Mouse (Mus musculus): ENCODE measurements around the gene Olfr1265. TPM values are rescaled to one million over a fixed set of nuclear protein-coding genes. Genes with fewer than 3 reads are reported as not detected.

Olfr1265 gene
- not detected in 2 replicates for total RNA-seq (2014; rRNA removed; ENCODE audit: low replicate concordance)
- polyA plus RNA-seq (2015; fragmentation: Nextera tagmentation; extraction: Ambion mirVana) = not detected in 2 replicates

- Histone ChIP-seq H3K4me1 (ENCODE audit: control insufficient read depth, insufficient read depth) (no peaks in the 10 kb centered on the region), H3K9ac (replicated peaks; ENCODE audit: low read depth, low read length) (no peak within 1 kb of the TSS), H3K27ac (ENCODE audit: low read depth) (no peak within 1 kb of the TSS)
Observed at GRCm38 (mm10) chr2:90035037-90035436, at the start of gene Olfr1265. Olfr1265 (plus strand) TSS chr2:90035337.

GRCm38 (mm10) chr2:89990921-89991320, 44.2 kb upstream of the Olfr1265 start, which contains the start of gene Olfr1261:
Olfr1261 (plus strand) TSS chr2:89991221.
- TF ChIP-seq CTCF (IDR thresholded peaks at IDR 0.05; ENCODE audit: low read depth) (no peak), EP300 (IDR thresholded peaks at IDR 0.05; ENCODE audit: low read depth) (no peak)
- Histone ChIP-seq H3K9ac (replicated peaks; ENCODE audit: low read depth, low read length) (no peak within 1 kb of the TSS), H3K27me3 (ENCODE audit: control insufficient read depth, insufficient read depth, low read length) (no peaks in the 10 kb centered on the region), H3K4me2 (ENCODE audit: low read depth, low read length) (no peak within 1 kb of the TSS), H3K27ac (ENCODE audit: low read depth) (no peak within 1 kb of the TSS), H3K4me1 (ENCODE audit: control insufficient read depth, insufficient read depth) (no peaks in the 10 kb centered on the region), H3K36me3 (replicated peaks; ENCODE audit: control insufficient read depth, insufficient read depth, low read length) (no peaks in the 10 kb centered on the region), H3K4me3 (ENCODE audit: low read depth, low read length) (no peak within 1 kb of the TSS), H3K9me3 (replicated peaks; ENCODE audit: control insufficient read depth, low read length) (no peaks in the 10 kb centered on the region)
- no peak for ATAC-seq (ENCODE audit: insufficient read depth, low read depth)
- no peak for DNase-seq (ENCODE audit: low spot score)

More at GRCm38 (mm10) chr2:90035037-90035436, at the start of gene Olfr1265:
- no peak within 1 kb of the TSS for H3K4me2 ChIP-seq (ENCODE audit: low read depth, low read length)
- no peak within 1 kb of the TSS for H3K4me3 ChIP-seq (ENCODE audit: low read depth, low read length)
- no peak for DNase-seq (ENCODE audit: low spot score)
- no peaks in the 10 kb centered on the region for H3K36me3 ChIP-seq (replicated peaks; ENCODE audit: control insufficient read depth, insufficient read depth, low read length)
- H3K9me3 ChIP-seq (replicated peaks; ENCODE audit: control insufficient read depth, low read length) = no peaks in the 10 kb centered on the region
- ATAC-seq (ENCODE audit: insufficient read depth, low read depth) = no peak
- H3K27me3 ChIP-seq (ENCODE audit: control insufficient read depth, insufficient read depth, low read length) = no peaks in the 10 kb centered on the region
- TF ChIP-seq CTCF (IDR thresholded peaks at IDR 0.05; ENCODE audit: low read depth) (no peak), EP300 (IDR thresholded peaks at IDR 0.05; ENCODE audit: low read depth) (no peak)

DNA sequence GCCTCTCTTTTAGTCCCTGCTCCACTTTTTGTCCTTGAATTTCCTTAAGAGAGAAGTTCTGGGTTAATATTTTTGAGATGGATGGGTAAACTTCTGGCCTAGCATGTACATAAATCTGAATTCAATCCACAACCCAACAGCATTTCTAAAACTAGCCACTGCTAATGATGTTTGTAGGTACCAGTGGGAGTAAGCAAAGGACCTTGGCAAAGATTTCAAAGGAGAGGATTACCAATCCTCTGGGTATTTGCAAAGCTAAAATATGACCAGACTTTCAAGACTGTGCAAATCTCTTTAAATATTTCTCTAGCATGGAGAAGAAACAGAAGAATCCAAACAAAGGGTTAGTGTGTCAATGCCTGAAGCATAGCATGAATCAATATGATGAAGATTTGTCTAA, 35.3 kb upstream of the Olfr1265 start, which contains the start of gene Olfr1262:
Olfr1262 (plus strand) TSS at position 301 of the 400 bp plus-strand sequence.
- Histone ChIP-seq H3K36me3 (replicated peaks; ENCODE audit: control insufficient read depth, insufficient read depth, low read length) (no peaks in the 10 kb centered on the region), H3K9me3 (replicated peaks; ENCODE audit: control insufficient read depth, low read length) (no peaks in the 10 kb centered on the region), H3K27ac (ENCODE audit: low read depth) (no peak within 1 kb of the TSS), H3K4me1 (ENCODE audit: control insufficient read depth, insufficient read depth) (no peaks in the 10 kb centered on the region), H3K4me3 (ENCODE audit: low read depth, low read length) (no peak within 1 kb of the TSS), H3K4me2 (ENCODE audit: low read depth, low read length) (no peak within 1 kb of the TSS), H3K27me3 (ENCODE audit: control insufficient read depth, insufficient read depth, low read length) (no peaks in the 10 kb centered on the region), H3K9ac (replicated peaks; ENCODE audit: low read depth, low read length) (no peak within 1 kb of the TSS)
- DNase-seq (ENCODE audit: low spot score) (no peak), ATAC-seq (ENCODE audit: insufficient read depth, low read depth) (no peak)
- TF ChIP-seq CTCF (IDR thresholded peaks at IDR 0.05; ENCODE audit: low read depth) = no peak
- no peak for TF ChIP-seq EP300 (IDR thresholded peaks at IDR 0.05; ENCODE audit: low read depth)

DNA sequence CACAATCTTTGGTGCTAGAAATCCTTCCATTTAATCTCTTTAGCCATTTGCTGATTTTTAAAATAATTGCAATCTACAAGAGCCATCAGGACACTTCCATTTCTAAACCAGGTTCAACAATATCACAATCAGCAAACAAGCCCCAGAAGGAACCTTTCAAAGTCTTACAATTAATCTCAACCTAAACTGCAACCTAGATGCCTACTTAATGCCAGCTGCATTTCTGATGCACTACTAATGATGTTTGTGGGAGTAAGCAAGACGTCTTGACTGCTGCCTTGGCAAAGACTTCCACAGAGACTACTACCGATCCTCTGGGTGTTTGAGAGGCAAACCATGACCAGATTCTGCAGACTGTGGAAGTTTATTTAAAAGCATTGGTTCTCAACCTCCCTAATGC, 23.3 kb upstream of the Olfr1265 start, which contains the start of gene Olfr1263:
Olfr1263 (plus strand) TSS at position 301 of the 400 bp plus-strand sequence.
- no peak within 1 kb of the TSS for H3K4me2 ChIP-seq (ENCODE audit: low read depth, low read length)
- no peak for TF ChIP-seq CTCF (IDR thresholded peaks at IDR 0.05; ENCODE audit: low read depth)
- no peak for TF ChIP-seq EP300 (IDR thresholded peaks at IDR 0.05; ENCODE audit: low read depth)
- no peaks in the 10 kb centered on the region for H3K9me3 ChIP-seq (replicated peaks; ENCODE audit: control insufficient read depth, low read length)
- H3K36me3 ChIP-seq (replicated peaks; ENCODE audit: control insufficient read depth, insufficient read depth, low read length) = no peaks in the 10 kb centered on the region
- ATAC-seq (ENCODE audit: insufficient read depth, low read depth) (no peak), DNase-seq (ENCODE audit: low spot score) (no peak)
- WGBS = 55% methylated on average over 2 of the region's 2 CpGs
- H3K4me1 ChIP-seq (ENCODE audit: control insufficient read depth, insufficient read depth) = no peaks in the 10 kb centered on the region
- H3K27me3 ChIP-seq (ENCODE audit: control insufficient read depth, insufficient read depth, low read length) = no peaks in the 10 kb centered on the region
- H3K27ac ChIP-seq (ENCODE audit: low read depth) = no peak within 1 kb of the TSS
- no peak within 1 kb of the TSS for H3K4me3 ChIP-seq (ENCODE audit: low read depth, low read length)
- H3K9ac ChIP-seq (replicated peaks; ENCODE audit: low read depth, low read length) = no peak within 1 kb of the TSS

GRCm38 (mm10) chr2:90025477-90025876, 9.7 kb upstream of the Olfr1265 start, which contains the start of gene Olfr1264:
Olfr1264 (minus strand) TSS chr2:90025577.
- no peak for DNase-seq (ENCODE audit: low spot score)
- no peak within 1 kb of the TSS for H3K4me2 ChIP-seq (ENCODE audit: low read depth, low read length)
- H3K4me1 ChIP-seq (ENCODE audit: control insufficient read depth, insufficient read depth) = no peaks in the 10 kb centered on the region
- no peak within 1 kb of the TSS for H3K4me3 ChIP-seq (ENCODE audit: low read depth, low read length)
- ATAC-seq (ENCODE audit: insufficient read depth, low read depth) = no peak
- H3K36me3 ChIP-seq (replicated peaks; ENCODE audit: control insufficient read depth, insufficient read depth, low read length) = no peaks in the 10 kb centered on the region
- TF ChIP-seq CTCF (IDR thresholded peaks at IDR 0.05; ENCODE audit: low read depth) (no peak), EP300 (IDR thresholded peaks at IDR 0.05; ENCODE audit: low read depth) (no peak)
- no peaks in the 10 kb centered on the region for H3K9me3 ChIP-seq (replicated peaks; ENCODE audit: control insufficient read depth, low read length)
- no peaks in the 10 kb centered on the region for H3K27me3 ChIP-seq (ENCODE audit: control insufficient read depth, insufficient read depth, low read length)
- 59% methylated on average over 2 of the region's 2 CpGs for WGBS
- no peak within 1 kb of the TSS for H3K27ac ChIP-seq (ENCODE audit: low read depth)
- no peak within 1 kb of the TSS for H3K9ac ChIP-seq (replicated peaks; ENCODE audit: low read depth, low read length)

- TF ChIP-seq CTCF (IDR thresholded peaks at IDR 0.05; ENCODE audit: low read depth) = no peak
- no peak for TF ChIP-seq EP300 (IDR thresholded peaks at IDR 0.05; ENCODE audit: low read depth)
- Histone ChIP-seq H3K9me3 (replicated peaks; ENCODE audit: control insufficient read depth, low read length) (no peaks in the 10 kb centered on the region), H3K36me3 (replicated peaks; ENCODE audit: control insufficient read depth, insufficient read depth, low read length) (no peaks in the 10 kb centered on the region), H3K4me3 (ENCODE audit: low read depth, low read length) (no peak within 1 kb of the TSS), H3K9ac (replicated peaks; ENCODE audit: low read depth, low read length) (no peak within 1 kb of the TSS), H3K4me1 (ENCODE audit: control insufficient read depth, insufficient read depth) (no peaks in the 10 kb centered on the region), H3K4me2 (ENCODE audit: low read depth, low read length) (no peak within 1 kb of the TSS), H3K27ac (ENCODE audit: low read depth) (no peak within 1 kb of the TSS), H3K27me3 (ENCODE audit: control insufficient read depth, insufficient read depth, low read length) (no peaks in the 10 kb centered on the region)
- ATAC-seq (ENCODE audit: insufficient read depth, low read depth) (no peak), DNase-seq (ENCODE audit: low spot score) (no peak)
Observed at GRCm38 (mm10) chr2:90063494-90063893, 28.4 kb downstream of the Olfr1265 start, which contains the start of gene Olfr140. Olfr140 (minus strand) TSS chr2:90063594.
